Mouse (Mus musculus): ENCODE measurements at regions not wholly inside any gene's neighbourhood (a gene's known extent, or its start where the extent isn't known, plus 50 kb on each side); places are given as distances from the start of the nearest gene placed in this dataset.

GRCm38 (mm10) chr1:112379651-112380264, 515.0 kb upstream of the Dsel start:
- no peak for TF ChIP-seq CTCF (IDR thresholded peaks at IDR 0.05; ENCODE audit: control insufficient read depth, insufficient read depth, low read length)
- TF ChIP-seq POLR2A (IDR thresholded peaks at IDR 0.05; ENCODE audit: borderline replicate concordance, control insufficient read depth, low read depth, low read length), result no peak
